Mouse (Mus musculus): ENCODE data around the gene Zfp747.

The Zfp747 gene

GRCm38 (mm10) chr7:127333240-127333639 is 42.6 kb downstream of the Zfp747 start:
- DNase-seq (ENCODE audit: low spot score in 2 of 2) = no peak

- DNase-seq (ENCODE audit: low spot score in 2 of 2) = peak in 1 of 2 experiments; percentile 43
Measured at GRCm38 (mm10) chr7:127326685-127327084, 49.2 kb downstream of the Zfp747 start.

- DNase-seq (ENCODE audit: low spot score in 2 of 2) = no peak
Measured at GRCm38 (mm10) chr7:127325550-127325949, 50.3 kb downstream of the Zfp747 start.

GRCm38 (mm10) chr7:127324944-127325343 is 50.9 kb downstream of the Zfp747 start:
- DNase-seq (ENCODE audit: low spot score in 2 of 2) = no peak

Data from urinary bladder, postnatal 36 days (tissue).